Mouse (Mus musculus) spleen, adult 2 months (tissue): ENCODE data around the gene Gucy1b1. TPM values are rescaled to one million over a fixed set of nuclear protein-coding genes. Genes with fewer than 3 reads are reported as not detected.

Experiments
- DNase-seq, 2 experiments: peaks; one replicate each; pipeline versions ENCODE4 v3.0.0 to v3.0.0-alpha.2; 2012 to 2021; ENCODE audit warnings: low spot score in 2 of 2, low read depth in 1 of 2
- H3K27ac ChIP-seq: fragments of 200-500 bp; 2 replicates; pipeline ENCODE4 v1.5.1; 2012; ENCODE audit warnings: low read length, inconsistent platforms; ENCODE audit not compliant: insufficient read depth
- H3K27me3 ChIP-seq: fragments of 200-500 bp; 2 replicates; pipeline ENCODE4 v1.6.1; 2012; ENCODE audit warnings: mild to moderate bottlenecking, moderate library complexity, low read length, inconsistent platforms; ENCODE audit not compliant: control insufficient read depth, insufficient read depth
- H3K36me3 ChIP-seq: fragments of 200-500 bp; 2 replicates; pipeline ENCODE4 v1.6.1; 2012; ENCODE audit warnings: mild to moderate bottlenecking, low read length, inconsistent platforms; ENCODE audit not compliant: control insufficient read depth, insufficient read depth
- H3K4me1 ChIP-seq: fragments of 200-500 bp; 2 replicates; pipeline ENCODE4 v1.6.1; 2011; ENCODE audit warnings: inconsistent platforms; ENCODE audit not compliant: control insufficient read depth, insufficient read depth, insufficient read length
- H3K4me3 ChIP-seq: fragments of 200-500 bp; 2 replicates; pipeline ENCODE4 v1.5.1; 2011; ENCODE audit warnings: mild to moderate bottlenecking, inconsistent platforms; ENCODE audit not compliant: insufficient read depth, insufficient read length; ENCODE audit errors: extremely low read depth
- CTCF ChIP-seq: fragments of 200-500 bp; IDR thresholded peaks from 2 replicates; pipeline ENCODE4 v1.5.1; 2011; ENCODE audit warnings: mild to moderate bottlenecking, inconsistent platforms; ENCODE audit not compliant: insufficient read depth, insufficient read length, insufficient replicate concordance; ENCODE audit errors: extremely low read depth
- POLR2A ChIP-seq: fragments of 200-500 bp; IDR thresholded peaks from 2 replicates; pipeline ENCODE4 v1.6.1; 2011; ENCODE audit warnings: low read depth, low read length, inconsistent platforms
- WGBS: fragments of 180-500 bp; shearing (Covaris S2); methylation state at CpG from one replicate; pipeline ENCODE4 v1.1.7; 2018; 5-methylcytosine and 5-hydroxymethylcytosine counted together
- polyA plus RNA-seq: library from polyadenylated mRNA; depleted of rRNA; stranded (reverse); fragments of >200 nt; gene quantifications from 2 replicates; pipeline ENCODE4 v1.2.3, GENCODE M21; 2012

The Gucy1b1 gene
- polyA plus RNA-seq, 1 experiment = 2.4 TPM

DNA sequence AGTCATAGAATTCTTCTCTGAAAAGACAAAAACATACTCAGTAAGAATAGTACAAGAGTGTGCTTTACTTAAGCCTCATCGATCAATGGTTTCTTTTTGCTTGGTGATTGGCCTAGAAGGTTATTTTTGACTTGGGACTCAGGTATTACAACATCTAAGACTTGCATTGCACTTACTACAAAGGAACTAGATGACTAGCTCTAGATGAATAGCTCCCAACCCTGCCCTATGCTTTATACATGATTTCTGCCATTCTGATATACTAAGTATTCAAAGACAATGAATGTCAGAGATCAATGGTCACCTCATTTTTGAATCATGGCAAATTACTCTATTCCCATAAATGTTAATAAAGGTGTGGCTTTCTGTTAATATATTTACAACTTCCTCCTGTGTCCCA lies 67.5 kb downstream of the Gucy1b1 start:
- Histone ChIP-seq H3K27ac (no peak overlapping the region), H3K4me3 (no peak overlapping the region), H3K27me3 (no peaks in the 10 kb centered on the region), H3K36me3 (no peaks in the 10 kb centered on the region), H3K4me1 (no peaks in the 10 kb centered on the region)
- DNase-seq = no peak
- TF ChIP-seq CTCF (no peak), POLR2A (no peak)
- WGBS = 90% methylated on average over 1 of the region's 1 CpGs

DNA sequence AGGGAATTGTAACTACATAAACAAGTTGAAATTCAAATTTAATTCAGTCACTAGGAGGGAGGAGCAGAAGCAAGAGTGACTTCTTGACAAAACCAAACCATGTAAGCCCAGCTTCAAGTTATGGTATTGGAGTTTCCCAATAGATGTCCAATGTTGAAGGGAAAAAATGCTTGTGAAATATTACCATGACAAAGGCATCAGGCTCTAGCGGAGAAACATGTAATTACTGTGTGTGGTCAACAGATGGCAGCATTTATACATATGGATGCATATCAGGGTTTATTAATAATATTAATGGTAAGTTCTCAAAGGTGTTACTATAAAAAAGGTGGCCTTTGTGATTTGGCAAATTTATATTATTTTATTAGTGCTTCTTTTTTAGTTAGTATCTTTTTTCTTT lies 78.5 kb downstream of the Gucy1b1 start:
- Histone ChIP-seq H3K27me3 (no peaks in the 10 kb centered on the region), H3K27ac (no peak overlapping the region)

DNA sequence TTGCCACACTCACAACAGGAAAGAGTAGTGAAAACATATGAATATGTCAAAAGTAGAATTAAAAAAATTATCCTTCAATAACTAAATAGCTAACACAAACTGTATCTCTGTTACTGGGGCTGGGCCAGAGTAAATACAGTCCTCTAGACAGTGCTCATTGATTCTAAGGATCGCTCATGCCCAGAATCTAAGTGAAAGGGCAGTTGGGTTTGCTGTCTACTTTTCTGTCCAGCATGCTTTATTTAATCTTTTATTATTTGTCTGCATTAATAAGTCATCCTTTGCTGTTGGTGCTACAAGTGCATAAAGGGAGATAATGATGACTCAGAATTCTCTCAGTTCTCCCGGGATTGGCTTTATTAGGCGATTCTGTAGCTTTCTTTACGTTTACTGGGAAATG lies 79.1 kb downstream of the Gucy1b1 start:
- no peaks in the 10 kb centered on the region for H3K27me3 ChIP-seq
- no peak overlapping the region for H3K4me3 ChIP-seq
- no peak overlapping the region for H3K27ac ChIP-seq
- H3K4me1 ChIP-seq = no peaks in the 10 kb centered on the region
- H3K36me3 ChIP-seq = no peaks in the 10 kb centered on the region
- no peak for TF ChIP-seq POLR2A
- no peak for TF ChIP-seq CTCF
- 60% methylated on average over 4 of the region's 4 CpGs for WGBS
- DNase-seq = no peak

More for the DNA sequence above, 78.5 kb downstream of the Gucy1b1 start:
- Histone ChIP-seq H3K4me1 (no peaks in the 10 kb centered on the region), H3K36me3 (no peaks in the 10 kb centered on the region), H3K4me3 (no peak overlapping the region)
- WGBS = 6% methylated on average over 1 of the region's 1 CpGs
- TF ChIP-seq POLR2A (no peak), CTCF (no peak)
- peak; percentile 3 to 12 for DNase-seq

DNA sequence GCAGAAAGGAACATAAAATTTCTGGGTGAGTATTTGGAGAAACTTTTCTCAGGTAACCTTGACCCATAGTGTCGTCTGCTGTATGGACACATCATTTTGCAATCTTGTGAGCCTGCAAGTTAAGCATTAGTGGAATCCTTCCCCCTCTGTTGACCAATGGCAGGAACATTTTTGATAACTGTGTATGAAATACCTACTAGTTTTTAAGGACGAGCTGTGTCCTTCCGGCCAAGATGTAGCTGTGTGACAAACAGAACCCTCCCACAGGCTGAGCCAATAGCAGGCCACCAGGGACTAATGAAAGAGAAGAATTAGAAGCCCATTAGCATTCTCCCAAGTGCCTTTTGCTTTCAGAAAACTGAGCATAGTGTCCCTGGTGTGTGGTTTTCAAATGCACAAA lies 84.0 kb downstream of the Gucy1b1 start:
- Histone ChIP-seq H3K4me3 (no peak overlapping the region), H3K36me3 (no peaks in the 10 kb centered on the region), H3K27ac (no peak overlapping the region), H3K27me3 (no peaks in the 10 kb centered on the region), H3K4me1 (no peaks in the 10 kb centered on the region; the same call in 1 of the 2 replicates)
- WGBS = 89% methylated on average over 3 of the region's 3 CpGs
- TF ChIP-seq POLR2A = no peak
- no peak for TF ChIP-seq CTCF
- no peak for DNase-seq

DNA sequence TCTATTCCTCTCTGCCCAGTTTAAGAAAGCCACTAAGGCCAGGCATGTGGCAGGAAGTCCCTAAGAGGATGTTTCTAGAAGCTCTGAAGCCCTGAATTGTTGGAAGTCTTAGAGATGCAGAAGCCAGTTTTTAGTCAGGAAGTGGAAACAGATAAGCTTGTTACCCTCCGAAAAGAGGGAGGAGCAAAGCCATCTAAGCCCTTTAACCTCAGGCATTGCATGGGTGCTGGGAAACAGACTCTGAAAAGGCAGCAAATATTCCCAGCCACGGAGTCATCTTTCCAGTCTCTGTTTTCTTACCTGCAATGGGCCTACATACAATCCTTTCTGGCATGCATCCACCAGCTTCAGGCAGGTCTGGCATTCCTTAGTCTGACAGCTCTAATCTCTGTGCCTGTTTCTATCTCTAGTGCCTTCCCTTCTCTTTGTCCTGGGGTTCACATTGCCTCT lies 84.8 kb downstream of the Gucy1b1 start:
- H3K4me1 ChIP-seq = no peaks in the 10 kb centered on the region; the same call in 1 of the 2 replicates
- no peak overlapping the region for H3K4me3 ChIP-seq
- no peaks in the 10 kb centered on the region for H3K27me3 ChIP-seq
- no peaks in the 10 kb centered on the region for H3K36me3 ChIP-seq
- 26% methylated on average over 2 of the region's 2 CpGs for WGBS
- DNase-seq = no peak
- no peak for TF ChIP-seq CTCF
- TF ChIP-seq POLR2A = no peak
- H3K27ac ChIP-seq = no peak overlapping the region

DNA sequence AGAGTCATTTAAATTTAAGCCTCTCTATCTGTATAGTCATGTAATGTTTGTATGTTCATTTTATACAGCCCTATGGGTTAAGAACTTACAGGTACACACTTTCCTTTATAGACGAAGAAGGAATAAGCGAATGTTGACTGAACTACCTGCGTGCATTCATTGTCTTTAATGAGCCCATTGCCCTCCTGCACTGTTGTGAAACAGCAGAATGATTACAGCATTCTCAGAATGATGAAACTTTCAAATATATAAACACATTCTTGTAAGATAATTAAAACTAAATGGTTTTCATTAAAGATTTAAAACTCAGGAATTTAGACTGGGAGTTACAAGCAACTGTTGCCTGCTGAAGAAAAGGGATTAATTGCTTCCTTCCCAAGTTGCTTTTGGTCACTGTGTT lies 86.9 kb downstream of the Gucy1b1 start:
- DNase-seq = no peak
- H3K4me1 ChIP-seq = no peaks in the 10 kb centered on the region; the same call in 1 of the 2 replicates
- H3K36me3 ChIP-seq = no peaks in the 10 kb centered on the region
- WGBS = 94% methylated on average over 3 of the region's 3 CpGs
- TF ChIP-seq POLR2A = no peak
- no peak for TF ChIP-seq CTCF
- H3K27ac ChIP-seq = no peak overlapping the region
- H3K27me3 ChIP-seq = no peaks in the 10 kb centered on the region
- no peak overlapping the region for H3K4me3 ChIP-seq

DNA sequence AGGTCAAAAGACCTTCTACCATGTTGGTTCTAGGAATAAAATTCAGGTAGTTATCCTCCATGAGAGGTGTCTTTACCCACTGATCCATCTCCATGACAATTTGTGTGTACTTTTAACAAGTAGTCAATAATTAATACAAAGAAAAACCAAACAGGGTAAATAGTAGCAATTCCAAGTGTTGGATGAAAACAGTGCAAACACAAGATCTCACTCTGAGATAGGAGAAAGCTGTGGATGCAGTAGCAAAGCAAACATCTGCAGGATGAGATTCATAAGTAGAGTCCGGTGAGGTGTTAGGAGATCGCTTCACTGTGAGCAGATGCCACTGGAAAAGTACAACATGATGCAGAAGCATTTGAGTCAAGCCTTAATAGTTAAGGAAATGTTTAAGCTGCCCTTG lies 88.4 kb downstream of the Gucy1b1 start:
- Histone ChIP-seq H3K4me1 (no peaks in the 10 kb centered on the region; the same call in 1 of the 2 replicates), H3K27ac (no peak overlapping the region), H3K27me3 (no peaks in the 10 kb centered on the region), H3K36me3 (no peaks in the 10 kb centered on the region), H3K4me3 (no peak overlapping the region)
- 96% methylated on average over 2 of the region's 2 CpGs for WGBS
- no peak for DNase-seq
- TF ChIP-seq POLR2A (no peak), CTCF (no peak)

DNA sequence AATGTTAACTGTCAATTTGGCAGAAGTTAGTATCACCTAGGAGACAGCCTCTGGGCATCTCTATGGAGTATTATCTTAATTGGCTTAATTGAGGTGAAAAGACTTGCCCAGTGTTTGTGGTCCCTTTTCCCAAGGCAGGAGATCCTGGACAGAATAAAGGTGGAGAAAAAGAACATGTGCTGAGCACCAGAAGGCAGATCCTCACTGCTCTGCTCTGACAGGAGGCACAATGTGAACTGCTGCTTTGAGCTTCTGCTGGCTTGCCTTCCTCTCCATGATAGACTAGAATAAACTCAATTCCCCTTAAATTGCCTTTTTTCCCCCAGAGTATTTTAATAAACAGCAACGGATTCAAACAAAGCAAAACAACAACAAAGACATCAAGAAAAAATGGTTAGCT lies 89.4 kb downstream of the Gucy1b1 start:
- Histone ChIP-seq H3K4me3 (no peak overlapping the region), H3K27me3 (no peaks in the 10 kb centered on the region), H3K4me1 (no peaks in the 10 kb centered on the region; the same call in 1 of the 2 replicates), H3K36me3 (no peaks in the 10 kb centered on the region), H3K27ac (no peak overlapping the region)
- TF ChIP-seq CTCF (no peak), POLR2A (no peak)
- 77% methylated on average over 1 of the region's 1 CpGs for WGBS
- no peak for DNase-seq
